Mouse (Mus musculus) MEL (cell line): ENCODE data around the gene P3h4. TPM values are rescaled to one million over a fixed set of nuclear protein-coding genes. Genes with fewer than 3 reads are reported as not detected.

Source experiments
- polyA plus RNA-seq, 2 experiments: library from polyadenylated mRNA; stranded (reverse) in 1 of 2; unstranded in 1 of 2; fragments of >175 nt in 1 of 2; fragments of >200 nt in 1 of 2; gene quantifications; 2 replicates each; pipeline versions ENCODE4 v1.2.1 to v1.2.4; 2012; ENCODE audit warnings: low replicate concordance in 2 of 2, low read depth in 1 of 2; ENCODE audit not compliant: insufficient read length in 2 of 2, insufficient read depth in 1 of 2, missing spikeins in 1 of 2
- total RNA-seq: library from RNA; depleted of rRNA; stranded (reverse); fragments of 300-350 nt; gene quantifications from 2 replicates; pipeline ENCODE4 v1.2.3, GENCODE M21; 2012; rRNA removed

The P3h4 gene
- total and polyA plus RNA-seq, 3 experiments = 0.88 TPM; not detected in 2

Other genes with a start within 250 kb of the P3h4 start
- not detected in 2 replicates for gene Krt9, start 221.6 kb downstream of the P3h4 start, total RNA-seq
- not detected for gene Krt9, start 221.6 kb downstream of the P3h4 start, polyA plus RNA-seq
- gene Krt14, start 207.3 kb downstream of the P3h4 start, total RNA-seq = not detected in 2 replicates
- gene Krt14, start 207.3 kb downstream of the P3h4 start, polyA plus RNA-seq = not detected
- not detected in 2 replicates for gene Krt16, start 165.9 kb downstream of the P3h4 start, total RNA-seq
- gene Krt16, start 165.9 kb downstream of the P3h4 start, polyA plus RNA-seq = not detected
- gene Krt17, start 153.8 kb downstream of the P3h4 start, total RNA-seq = not detected in 2 replicates
- gene Krt17, start 153.8 kb downstream of the P3h4 start, polyA plus RNA-seq = not detected
- gene Krt42, start 145.0 kb downstream of the P3h4 start, total RNA-seq = not detected in 2 replicates
- gene Krt42, start 145.0 kb downstream of the P3h4 start, polyA plus RNA-seq = not detected
- gene Eif1, start 95.0 kb downstream of the P3h4 start, total RNA-seq = 320 and 383 TPM in 2 replicates
- gene Eif1, start 95.0 kb downstream of the P3h4 start, polyA plus RNA-seq = 100 to 1,000 TPM; 289 to 926 TPM
- gene Gast, start 80.4 kb downstream of the P3h4 start, total RNA-seq = not detected in 2 replicates
- gene Gast, start 80.4 kb downstream of the P3h4 start, polyA plus RNA-seq = not detected
- 6.6 and 10.9 TPM in 2 replicates for gene Hap1, start 58.7 kb downstream of the P3h4 start, total RNA-seq
- gene Hap1, start 58.7 kb downstream of the P3h4 start, polyA plus RNA-seq = 10 to 100 TPM in 1 of 2 experiments, not detected in 1; 34.8 TPM
- 1.0 and 1.4 TPM in 2 replicates for gene Jup, start 17.1 kb downstream of the P3h4 start, total RNA-seq
- gene Jup, start 17.1 kb downstream of the P3h4 start, polyA plus RNA-seq = 1 to 10 TPM in 1 of 2 experiments, not detected in 1; 8.5 TPM
- gene Fkbp10, start 861 bp upstream of the P3h4 start, total RNA-seq = 0.19 TPM in 1 of 2 replicates, not detected in the other
- under 1 TPM in 1 of 2 experiments, not detected in 1; 0.28 TPM for gene Fkbp10, start 861 bp upstream of the P3h4 start, polyA plus RNA-seq
- 58.0 and 61.3 TPM in 2 replicates for gene Nt5c3b, start 27.0 kb upstream of the P3h4 start, total RNA-seq
- 100 to 1,000 TPM in 1 of 2 experiments, 10 to 100 TPM in 1; 79.2 to 287 TPM for gene Nt5c3b, start 27.0 kb upstream of the P3h4 start, polyA plus RNA-seq
- 0.56 and 0.65 TPM in 2 replicates for gene Klhl10, start 27.1 kb upstream of the P3h4 start, total RNA-seq
- under 1 TPM in 1 of 2 experiments, not detected in 1; 0.81 TPM for gene Klhl10, start 27.1 kb upstream of the P3h4 start, polyA plus RNA-seq
- gene Klhl11, start 57.9 kb upstream of the P3h4 start, total RNA-seq = 31.5 and 34.7 TPM in 2 replicates
- gene Klhl11, start 57.9 kb upstream of the P3h4 start, polyA plus RNA-seq = 10 to 100 TPM in 1 of 2 experiments, not detected in 1; 11.5 TPM
- gene Acly, start 113.2 kb upstream of the P3h4 start, total RNA-seq = 220 and 234 TPM in 2 replicates
- gene Acly, start 113.2 kb upstream of the P3h4 start, polyA plus RNA-seq = 100 to 1,000 TPM in 1 of 2 experiments, not detected in 1; 167 TPM
- gene Ttc25, start 130.8 kb upstream of the P3h4 start, total RNA-seq = 0.23 and 0.46 TPM in 2 replicates
- gene Ttc25, start 130.8 kb upstream of the P3h4 start, polyA plus RNA-seq = under 1 TPM in 1 of 2 experiments, not detected in 1; 0.92 TPM
- gene Cnp, start 160.1 kb upstream of the P3h4 start, total RNA-seq = 19.0 and 20.1 TPM in 2 replicates
- 10 to 100 TPM in 1 of 2 experiments, not detected in 1; 20.8 TPM for gene Cnp, start 160.1 kb upstream of the P3h4 start, polyA plus RNA-seq
- gene Nkiras2, start 204.4 kb upstream of the P3h4 start, total RNA-seq = 37.1 and 40.5 TPM in 2 replicates
- gene Nkiras2, start 204.4 kb upstream of the P3h4 start, polyA plus RNA-seq = 10 to 100 TPM in 1 of 2 experiments, not detected in 1; 49.9 TPM
- 230 and 233 TPM in 2 replicates for gene Dnajc7, start 205.3 kb upstream of the P3h4 start, total RNA-seq
- gene Dnajc7, start 205.3 kb upstream of the P3h4 start, polyA plus RNA-seq = 100 to 1,000 TPM; 346 to 452 TPM